ENCODE assay signal across 18 mouse cellular contexts in genomic region chr15:84659856-84660255, GRCm38 (mm10). TPM values are rescaled to one million over a fixed set of nuclear protein-coding genes. Genes with fewer than 3 reads are reported as not detected.
DNase-seq lines count a peak whose midpoint lies in the region; ATAC-seq lines count a peak whose summit lies in the region.
"Had no signal": no experiment of that assay in that cellular context is flagged by ENCODE, and none has a peak within 500 bp of the region (broad histone marks: within the 10 kb centered on the region; RNA-seq: fewer than 3 reads in every experiment).

No protein-coding gene starts in this region.

- no peak for ATAC-seq in forebrain, embryonic 14.5 days
- ATAC-seq in limb, embryonic 13.5 days (ENCODE audit: low FRiP score, low read depth) = no peak
- no peak for ATAC-seq in embryonic facial prominence, embryonic 13.5 days (ENCODE audit: insufficient number of reproducible peaks, insufficient read depth, low FRiP score, low TSS enrichment, low read depth)
- ATAC-seq: hindbrain, postnatal 0 days had no signal

- peak; percentile 41 for DNase-seq in forebrain, embryonic 14.5 days (ENCODE audit: low spot score)
- DNase-seq in forebrain, embryonic 10.5 days (ENCODE audit: extremely low spot score, low spot score) = no peak
- no peak for DNase-seq in limb, embryonic 10.5 days (ENCODE audit: low spot score)
- DNase-seq in telencephalon, adult 2 months (ENCODE audit: low read depth, low spot score) = peak; percentile 34
- DNase-seq in liver = no peak
- DNase-seq: adrenal gland, adult 2 months; adrenal gland, postnatal 25 days; cerebellum, adult 2 months; heart, adult 18-20 months; heart, postnatal 10 days; heart, postnatal 4 days; kidney, adult 11 months had no signal

- H3K4me3 ChIP-seq in forebrain, embryonic 14.5 days (ENCODE audit: low read depth, low read length) = no peak overlapping the region
- H3K4me3 ChIP-seq in forebrain, embryonic 10.5 days = no peak overlapping the region
- H3K4me3 ChIP-seq in limb, embryonic 13.5 days = no peak overlapping the region
- H3K4me3 ChIP-seq in limb, embryonic 10.5 days = no peak overlapping the region
- H3K4me3 ChIP-seq in embryonic facial prominence, embryonic 13.5 days = no peak overlapping the region
- H3K4me3 ChIP-seq: erythroblast, embryonic 14.5 days; heart, embryonic 10.5 days; hindbrain, embryonic 13.5 days had no signal

- no peak overlapping the region for H3K4me2 ChIP-seq in forebrain, embryonic 14.5 days (ENCODE audit: low read length)
- no peak overlapping the region for H3K4me2 ChIP-seq in limb, embryonic 13.5 days (replicated peaks)
- H3K4me2 ChIP-seq in embryonic facial prominence, embryonic 13.5 days = no peak overlapping the region
- H3K4me2 ChIP-seq: hindbrain, embryonic 13.5 days had no signal

- H3K27me3 ChIP-seq in forebrain, embryonic 14.5 days (replicated peaks; ENCODE audit: control insufficient read depth, insufficient read depth, low read length) = no peaks in the 10 kb centered on the region
- peaks cover 38% of the 10 kb centered on the region for H3K27me3 ChIP-seq in forebrain, embryonic 10.5 days (ENCODE audit: poor library complexity, severe bottlenecking)
- H3K27me3 ChIP-seq in limb, embryonic 13.5 days = peaks cover 14% of the 10 kb centered on the region
- peaks cover 17% of the 10 kb centered on the region for H3K27me3 ChIP-seq in limb, embryonic 10.5 days (ENCODE audit: low read depth, poor library complexity, severe bottlenecking)
- peaks cover 15% of the 10 kb centered on the region for H3K27me3 ChIP-seq in embryonic facial prominence, embryonic 13.5 days

- no peaks in the 10 kb centered on the region for H3K9me3 ChIP-seq in forebrain, embryonic 14.5 days (replicated peaks; ENCODE audit: control insufficient read depth, low read length)
- no peaks in the 10 kb centered on the region for H3K9me3 ChIP-seq in forebrain, embryonic 10.5 days
- H3K9me3 ChIP-seq in limb, embryonic 13.5 days = no peaks in the 10 kb centered on the region
- H3K9me3 ChIP-seq in limb, embryonic 10.5 days (replicated peaks) = no peaks in the 10 kb centered on the region
- H3K9me3 ChIP-seq in embryonic facial prominence, embryonic 13.5 days = no peaks in the 10 kb centered on the region
- H3K9me3 ChIP-seq: heart, embryonic 10.5 days; hindbrain, embryonic 13.5 days had no signal

- H3K36me3 ChIP-seq in forebrain, embryonic 14.5 days (ENCODE audit: control insufficient read depth, insufficient read depth, low read length) = no peaks in the 10 kb centered on the region
- no peaks in the 10 kb centered on the region for H3K36me3 ChIP-seq in forebrain, embryonic 10.5 days (replicated peaks)
- no peaks in the 10 kb centered on the region for H3K36me3 ChIP-seq in limb, embryonic 13.5 days
- H3K36me3 ChIP-seq in limb, embryonic 10.5 days = no peaks in the 10 kb centered on the region
- H3K36me3 ChIP-seq in embryonic facial prominence, embryonic 13.5 days = no peaks in the 10 kb centered on the region
- H3K36me3 ChIP-seq: heart, embryonic 10.5 days; hindbrain, embryonic 13.5 days had no signal

- 68% methylated on average over 5 of the region's 5 CpGs for WGBS in forebrain, embryonic 14.5 days
- WGBS in forebrain, embryonic 10.5 days = 74% methylated on average over 5 of the region's 5 CpGs
- 42% methylated on average over 5 of the region's 5 CpGs for WGBS in limb, embryonic 13.5 days
- 83% methylated on average over 5 of the region's 5 CpGs for WGBS in limb, embryonic 10.5 days
- WGBS in embryonic facial prominence, embryonic 13.5 days = 31% methylated on average over 5 of the region's 5 CpGs

- peaks cover 19% of the 10 kb centered on the region; the same call in 1 of the 2 replicates for H3K4me1 ChIP-seq in forebrain, embryonic 14.5 days (ENCODE audit: control insufficient read depth, insufficient read depth, low read length)
- peaks cover 47% of the 10 kb centered on the region for H3K4me1 ChIP-seq in forebrain, embryonic 10.5 days
- peaks cover 35% of the 10 kb centered on the region for H3K4me1 ChIP-seq in limb, embryonic 13.5 days
- peaks cover 39% of the 10 kb centered on the region for H3K4me1 ChIP-seq in limb, embryonic 10.5 days
- H3K4me1 ChIP-seq in embryonic facial prominence, embryonic 13.5 days = peaks cover 61% of the 10 kb centered on the region

- no peak overlapping the region for H3K9ac ChIP-seq in forebrain, embryonic 14.5 days (ENCODE audit: low read length)
- H3K9ac ChIP-seq in limb, embryonic 13.5 days = no peak overlapping the region
- H3K9ac ChIP-seq in embryonic facial prominence, embryonic 13.5 days = no peak overlapping the region
- H3K9ac ChIP-seq: hindbrain, embryonic 13.5 days had no signal

- H3K27ac ChIP-seq in forebrain, embryonic 14.5 days (ENCODE audit: low read depth, low read length) = no peak overlapping the region
- no peak overlapping the region for H3K27ac ChIP-seq in forebrain, embryonic 10.5 days
- H3K27ac ChIP-seq in limb, embryonic 13.5 days = peak overlapping the region; percentile 10; the same call in 1 of the 2 replicates
- H3K27ac ChIP-seq in limb, embryonic 10.5 days = no peak overlapping the region
- peak overlapping the region; percentile 62; the same call in 1 of the 2 replicates for H3K27ac ChIP-seq in embryonic facial prominence, embryonic 13.5 days
- H3K27ac ChIP-seq: heart, embryonic 10.5 days; hindbrain, embryonic 13.5 days; hindbrain, postnatal 0 days had no signal

RNA-seq across cellular contexts. Expression of gene Prr5, which starts 9.6 kb away (rescaled TPM):
- 9.0 and 10.5 TPM in 2 replicates for polyA plus RNA-seq in forebrain, embryonic 14.5 days (2014; fragmentation: Nextera tagmentation; extraction: Ambion mirVana)
- 14.1 and 14.3 TPM in 2 replicates for polyA plus RNA-seq in forebrain, embryonic 10.5 days (2016; fragmentation: Nextera tagmentation; extraction: Ambion mirVana)
- polyA plus RNA-seq in limb, embryonic 13.5 days (2015; fragmentation: Nextera tagmentation; extraction: Ambion mirVana) = 31.1 and 31.8 TPM in 2 replicates
- polyA plus RNA-seq in limb, embryonic 10.5 days (2016; fragmentation: Nextera tagmentation; extraction: Ambion mirVana) = 16.3 and 16.5 TPM in 2 replicates
- polyA plus RNA-seq in embryonic facial prominence, embryonic 13.5 days (2015; fragmentation: Nextera tagmentation; extraction: Ambion mirVana) = 18.8 and 20.7 TPM in 2 replicates

RNA-seq across cellular contexts. Expression of gene Arhgap8, which starts 60.0 kb away (rescaled TPM):
- polyA plus RNA-seq in forebrain, embryonic 14.5 days (2014; fragmentation: Nextera tagmentation; extraction: Ambion mirVana) = 0.20 and 0.37 TPM in 2 replicates
- polyA plus RNA-seq in forebrain, embryonic 10.5 days (2016; fragmentation: Nextera tagmentation; extraction: Ambion mirVana) = 2.1 and 2.2 TPM in 2 replicates
- polyA plus RNA-seq in limb, embryonic 13.5 days (2015; fragmentation: Nextera tagmentation; extraction: Ambion mirVana) = 6.7 and 7.5 TPM in 2 replicates
- 3.5 and 4.1 TPM in 2 replicates for polyA plus RNA-seq in limb, embryonic 10.5 days (2016; fragmentation: Nextera tagmentation; extraction: Ambion mirVana)
- 3.9 and 6.0 TPM in 2 replicates for polyA plus RNA-seq in embryonic facial prominence, embryonic 13.5 days (2015; fragmentation: Nextera tagmentation; extraction: Ambion mirVana)
- polyA plus RNA-seq: erythroblast, embryonic 14.5 days had no signal

Comparison
In these comparisons a context has a peak if more than half of its experiments do, and no peak if none do; other contexts are left out.
1. DNase-seq: peak in forebrain, embryonic 14.5 days (single experiment) and telencephalon, adult 2 months (single experiment); none in forebrain, embryonic 10.5 days (single experiment), limb, embryonic 10.5 days (single experiment) and liver (single experiment).
2. H3K27ac ChIP-seq: peak in limb, embryonic 13.5 days (single experiment) and embryonic facial prominence, embryonic 13.5 days (single experiment); none in forebrain, embryonic 14.5 days (single experiment), forebrain, embryonic 10.5 days (single experiment) and limb, embryonic 10.5 days (single experiment).